Mouse (Mus musculus): ENCODE results near the gene Txnrd3.

DNA sequence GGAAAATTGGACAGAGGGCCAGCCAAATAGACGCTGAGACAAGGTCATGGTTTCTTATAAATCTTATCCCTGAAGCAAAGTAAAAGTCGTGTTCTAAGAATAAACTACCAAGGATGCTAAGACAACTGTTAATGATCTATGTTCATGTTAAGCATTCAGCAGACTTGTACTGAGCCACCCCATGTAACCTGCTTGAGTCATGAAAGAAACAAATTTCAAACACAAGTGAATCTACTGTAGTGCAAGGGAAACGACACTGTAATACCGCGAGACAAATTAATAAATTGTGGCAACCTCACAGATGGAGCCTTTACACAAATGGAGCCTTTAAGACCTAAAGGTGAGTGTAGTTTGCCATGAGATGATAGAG, 48.0 kb upstream of the Txnrd3 start:
- no peak for TF ChIP-seq NRF1 (IDR thresholded peaks at IDR 0.05; ENCODE audit: low read depth, low read length)
- no peak for TF ChIP-seq CTCF (conservative IDR thresholded peaks at IDR 0.05 in 1 of 2, IDR thresholded peaks at IDR 0.05 in 1 of 2; ENCODE audit: low read depth in 2 of 2, low read length in 2 of 2)
- no peak for TF ChIP-seq MAFK (IDR thresholded peaks at IDR 0.05; ENCODE audit: insufficient replicate concordance, low read length)
- TF ChIP-seq E2F4 (IDR thresholded peaks at IDR 0.05; ENCODE audit: insufficient replicate concordance, low read depth, low read length), result no peak
- no peak for TF ChIP-seq POLR2A (IDR thresholded peaks at IDR 0.05; ENCODE audit: low read depth, low read length)

All from CH12.LX (cell line).